Mouse (Mus musculus) embryonic facial prominence, embryonic 10.5 days (tissue): Measurements from ENCODE around the gene Dennd5b. TPM values are rescaled to one million over a fixed set of nuclear protein-coding genes. Genes with fewer than 3 reads are reported as not detected.
"Not testable (repeated sequence)": the region's sequence is repeated elsewhere in the genome, so short reads cannot be mapped to it uniquely, and the experiment has no call there.

ENCODE experiments used
- DNase-seq: peaks from one replicate; pipeline ENCODE4 v3.0.0-alpha.2; 2017; ENCODE audit warnings: low spot score
- H3K27ac ChIP-seq: fragments of 300-500 bp; sonication (generic); replicated peaks from 2 replicates; pipeline ENCODE4 v1.5.1; 2016; ENCODE audit warnings: mild to moderate bottlenecking
- H3K27me3 ChIP-seq: fragments of 300-500 bp; sonication (generic); replicated peaks from 2 replicates; pipeline ENCODE4 v1.6.1; 2016; ENCODE audit warnings: low read depth, mild to moderate bottlenecking; ENCODE audit not compliant: poor library complexity, severe bottlenecking
- H3K36me3 ChIP-seq: fragments of 300-500 bp; sonication (generic); replicated peaks from 2 replicates; pipeline ENCODE4 v1.6.1; 2016; ENCODE audit warnings: mild to moderate bottlenecking, moderate library complexity
- H3K4me1 ChIP-seq: fragments of 300-500 bp; sonication (generic); 2 replicates; pipeline ENCODE4 v1.6.1; 2016
- H3K4me3 ChIP-seq: fragments of 300-500 bp; sonication (generic); 2 replicates; pipeline ENCODE4 v1.5.1; 2016; ENCODE audit warnings: mild to moderate bottlenecking, moderate library complexity
- H3K9me3 ChIP-seq: fragments of 300-500 bp; sonication (generic); 2 replicates; pipeline ENCODE4 v1.6.1; 2016; ENCODE audit warnings: mild to moderate bottlenecking
- WGBS: fragments of 180-500 bp; shearing (Covaris S2); methylation state at CpG from one replicate; pipeline ENCODE4 v1.1.7; 2016; 5-methylcytosine and 5-hydroxymethylcytosine counted together
- polyA plus RNA-seq: library from polyadenylated mRNA; unstranded; fragments of >200 nt; fragmentation: Nextera tagmentation; extraction: Ambion mirVana; gene quantifications from 2 replicates; pipeline ENCODE4 v1.2.1, GENCODE M21; 2016

The Dennd5b gene
- polyA plus RNA-seq, 1 experiment from 2014 or later: 10.8 TPM

- Histone ChIP-seq H3K4me3 (peak overlapping the region; percentile 86), H3K36me3 (peaks cover 11% of the 10 kb centered on the region), H3K9me3 (no peaks in the 10 kb centered on the region), H3K27me3 (no peaks in the 10 kb centered on the region), H3K4me1 (peaks cover 26% of the 10 kb centered on the region), H3K27ac (peak overlapping the region; percentile 100)
- WGBS: 42% methylated on average over 11 of the region's 11 CpGs
- no peak for DNase-seq
Measured at GRCm38 (mm10) chr6:148946881-148947405, 154.5 kb downstream of the Dennd5b start.

DNA sequence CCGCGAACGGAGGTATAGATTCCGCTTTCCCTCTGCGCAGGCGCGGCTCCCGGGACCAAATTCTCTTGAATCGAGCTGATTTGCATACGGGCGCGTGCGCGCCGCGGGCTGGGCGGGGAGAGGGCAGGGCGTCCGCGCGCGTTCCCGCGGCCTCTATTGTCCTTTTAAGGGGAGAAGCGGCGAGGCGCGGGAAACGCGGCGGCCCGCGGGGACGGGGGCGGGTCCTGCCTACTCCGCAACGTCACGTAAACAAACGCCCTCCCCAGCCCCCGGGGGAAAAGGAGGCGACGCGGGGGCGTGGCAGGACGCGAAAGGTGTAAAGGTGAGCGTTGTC is 155.1 kb downstream of the Dennd5b start, which contains the start of gene Sinhcaf:
Gene Sinhcaf, minus strand, starts transcription at position 59 of the 334 bp plus-strand sequence.
- H3K27me3 ChIP-seq: no peaks in the 10 kb centered on the region
- H3K27ac ChIP-seq: peak within 1 kb of the TSS; percentile 100
- peak; percentile 100 for DNase-seq
- H3K9me3 ChIP-seq: no peaks in the 10 kb centered on the region
- peak within 1 kb of the TSS; percentile 86 for H3K4me3 ChIP-seq
- WGBS: under 1% methylated on average over 47 of the region's 47 CpGs
- H3K36me3 ChIP-seq: peaks cover 17% of the 10 kb centered on the region
- H3K4me1 ChIP-seq: peaks cover 32% of the 10 kb centered on the region

GRCm38 (mm10) chr6:148945509-148946408 is 155.7 kb downstream of the Dennd5b start:
- DNase-seq: peak; percentile 73
- under 1% methylated on average over 75 of the region's 75 CpGs for WGBS
- peaks cover 32% of the 10 kb centered on the region for H3K4me1 ChIP-seq
- H3K9me3 ChIP-seq: no peaks in the 10 kb centered on the region
- H3K27me3 ChIP-seq: no peaks in the 10 kb centered on the region
- peaks cover 19% of the 10 kb centered on the region for H3K36me3 ChIP-seq
- H3K4me3 ChIP-seq: peak overlapping the region; percentile 86
- H3K27ac ChIP-seq: peak overlapping the region; percentile 100

DNA sequence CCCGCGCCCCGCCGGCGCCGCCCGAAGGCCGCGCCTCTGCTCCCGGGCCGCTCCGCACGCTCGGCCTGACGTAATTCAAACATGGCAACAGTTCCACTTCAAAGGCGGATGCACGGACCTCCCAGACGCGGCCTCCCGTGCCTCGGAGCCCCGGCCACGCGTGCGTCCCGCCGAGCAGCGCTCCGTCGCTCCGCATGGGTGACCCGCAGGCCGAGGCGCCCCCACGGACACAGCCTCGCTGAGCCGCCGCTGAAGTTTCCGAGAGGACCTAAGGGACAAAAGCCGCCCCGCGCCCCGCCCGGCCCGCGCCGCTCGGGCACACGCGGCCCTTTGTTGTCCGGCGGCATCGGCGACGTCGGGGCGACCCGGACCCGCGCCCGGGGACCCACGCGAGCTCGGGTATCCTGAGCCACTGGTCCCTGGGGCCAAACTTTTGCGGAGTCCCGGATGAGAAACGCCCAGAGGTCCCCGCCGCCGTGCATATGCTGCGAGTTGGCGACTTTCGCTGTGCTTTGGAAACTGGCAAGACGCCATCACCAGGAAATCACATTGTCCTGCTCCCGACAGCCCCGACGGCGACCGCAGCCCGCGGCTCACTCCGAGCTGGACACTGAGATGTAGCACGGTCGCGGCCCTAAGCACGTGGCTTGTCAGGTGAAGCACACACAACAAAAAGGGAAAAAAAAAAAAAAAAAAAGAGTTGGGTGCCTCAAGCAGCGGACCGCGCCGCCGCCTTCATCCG is 156.5 kb downstream of the Dennd5b start:
- DNase-seq: peak; percentile 81
- H3K4me1 ChIP-seq: peaks cover 32% of the 10 kb centered on the region
- H3K27ac ChIP-seq: peak overlapping the region; percentile 100
- no peaks in the 10 kb centered on the region for H3K9me3 ChIP-seq
- WGBS: under 1% methylated on average over 92 of the region's 92 CpGs
- peak overlapping the region; percentile 86 for H3K4me3 ChIP-seq
- peaks cover 24% of the 10 kb centered on the region for H3K36me3 ChIP-seq
- H3K27me3 ChIP-seq: no peaks in the 10 kb centered on the region

- Histone ChIP-seq H3K27ac (peak overlapping the region; percentile 100), H3K9me3 (no peaks in the 10 kb centered on the region), H3K36me3 (peaks cover 30% of the 10 kb centered on the region), H3K27me3 (no peaks in the 10 kb centered on the region), H3K4me1 (peaks cover 32% of the 10 kb centered on the region), H3K4me3 (peak overlapping the region; percentile 86)
- WGBS: under 1% methylated on average over 30 of the region's 30 CpGs
- no peak for DNase-seq
Measured at GRCm38 (mm10) chr6:148944344-148944766, 157.1 kb downstream of the Dennd5b start.

GRCm38 (mm10) chr6:148943695-148944094 is 157.8 kb downstream of the Dennd5b start:
- peak overlapping the region; percentile 100 for H3K27ac ChIP-seq
- no peak for DNase-seq
- WGBS: 18% methylated on average over 3 of the region's 3 CpGs
- H3K4me3 ChIP-seq: peak overlapping the region; percentile 86
- H3K4me1 ChIP-seq: peaks cover 32% of the 10 kb centered on the region
- H3K27me3 ChIP-seq: no peaks in the 10 kb centered on the region
- no peaks in the 10 kb centered on the region for H3K9me3 ChIP-seq
- H3K36me3 ChIP-seq: peaks cover 37% of the 10 kb centered on the region

DNA sequence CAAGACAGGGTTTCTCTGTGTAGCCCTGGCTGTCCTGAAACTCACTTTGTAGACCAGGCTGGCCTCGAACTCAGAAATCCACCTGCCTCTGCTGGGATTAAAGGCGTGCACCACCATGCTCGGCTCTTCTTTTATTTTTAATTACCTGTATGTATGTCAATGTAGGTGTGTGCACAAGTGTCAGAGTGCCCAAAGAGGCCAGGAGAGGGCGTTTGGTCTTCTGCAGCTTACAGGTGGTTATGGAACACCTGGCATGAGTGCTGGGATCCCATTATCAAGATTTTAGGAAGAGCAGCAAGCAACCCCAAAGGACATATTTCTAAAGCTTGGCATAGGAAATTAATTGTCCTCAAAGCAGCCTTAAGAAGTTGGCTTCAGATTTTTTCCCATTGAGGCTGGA is 159.1 kb downstream of the Dennd5b start:
- Histone ChIP-seq H3K9me3 (no peaks in the 10 kb centered on the region), H3K27ac (no peak overlapping the region), H3K36me3 (peaks cover 45% of the 10 kb centered on the region), H3K4me1 (peaks cover 32% of the 10 kb centered on the region), H3K27me3 (no peaks in the 10 kb centered on the region), H3K4me3 (peak overlapping the region; percentile 86; the same call in 1 of the 2 replicates)
- DNase-seq: no peak
- WGBS: 74% methylated on average over 4 of the region's 4 CpGs

DNA sequence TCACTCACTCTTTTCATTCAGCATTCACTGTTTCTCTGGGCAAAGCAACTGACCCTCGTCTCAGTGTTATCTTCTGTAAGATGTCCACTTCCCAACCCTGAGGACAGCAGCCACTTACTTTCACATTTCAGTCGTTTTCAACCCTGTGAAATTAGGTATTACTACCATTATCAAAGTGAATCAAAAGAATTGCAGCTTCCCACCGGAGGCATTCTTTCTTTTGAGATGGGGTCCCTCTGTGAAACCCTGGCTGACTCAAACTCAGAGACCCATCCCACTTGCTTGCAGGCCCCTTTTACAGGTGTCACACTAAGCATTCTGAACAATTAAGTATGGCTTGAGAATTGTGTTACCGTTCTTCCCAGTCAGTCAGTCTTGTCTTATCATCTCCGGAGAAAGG is 159.6 kb downstream of the Dennd5b start:
- no peaks in the 10 kb centered on the region for H3K27me3 ChIP-seq
- no peaks in the 10 kb centered on the region for H3K9me3 ChIP-seq
- H3K27ac ChIP-seq: no peak overlapping the region
- H3K4me1 ChIP-seq: peaks cover 27% of the 10 kb centered on the region
- H3K4me3 ChIP-seq: peak overlapping the region; percentile 22; the same call in 1 of the 2 replicates
- no peak for DNase-seq
- H3K36me3 ChIP-seq: peaks cover 45% of the 10 kb centered on the region
- 62% methylated on average over 5 of the region's 5 CpGs for WGBS

GRCm38 (mm10) chr6:148940383-148940782 is 161.1 kb downstream of the Dennd5b start:
- not testable (repeated sequence) for H3K4me3 ChIP-seq, H3K9me3 ChIP-seq, H3K27me3 ChIP-seq, DNase-seq, H3K27ac ChIP-seq
- H3K36me3 ChIP-seq: peaks cover 50% of the 10 kb centered on the region
- 86% methylated on average over 3 of the region's 3 CpGs for WGBS
- peaks cover 32% of the 10 kb centered on the region for H3K4me1 ChIP-seq

Other genes with a start within 250 kb of the Dennd5b start
- gene Caprin2, start 205.4 kb downstream of the Dennd5b start, polyA plus RNA-seq: 16.9 and 17.0 TPM in 2 replicates
- 306 and 334 TPM in 2 replicates for gene Sinhcaf, start 155.2 kb downstream of the Dennd5b start, polyA plus RNA-seq
- gene Gm10203, start 28.5 kb upstream of the Dennd5b start, polyA plus RNA-seq: not detected in 2 replicates
- 13.9 and 16.1 TPM in 2 replicates for gene Etfbkmt, start 38.2 kb upstream of the Dennd5b start, polyA plus RNA-seq
- gene Amn1, start 87.0 kb upstream of the Dennd5b start, polyA plus RNA-seq: 40.2 and 45.1 TPM in 2 replicates
- gene Resf1, start 207.7 kb upstream of the Dennd5b start, polyA plus RNA-seq: 49.9 and 53.5 TPM in 2 replicates